Mouse (Mus musculus) cortical plate, adult 2 months (tissue): ENCODE results near the gene St6galnac6.

Experiments
- CTCF ChIP-seq: fragments of 200-500 bp; IDR thresholded peaks from 2 replicates; pipeline ENCODE4 v1.5.1; 2011; ENCODE audit warnings: mild to moderate bottlenecking, control low read depth, low read length; ENCODE audit not compliant: insufficient read depth; ENCODE audit errors: extremely low read depth
- POLR2A ChIP-seq: fragments of 200-500 bp; IDR thresholded peaks from 2 replicates; pipeline ENCODE4 v1.6.1; 2011; ENCODE audit warnings: mild to moderate bottlenecking, low read length, control low read depth; ENCODE audit not compliant: insufficient read depth; ENCODE audit errors: extremely low read depth

GRCm38 (mm10) chr2:32574901-32575585, 24.5 kb upstream of the St6galnac6 start:
- TF ChIP-seq CTCF (peak; percentile 79), POLR2A (no peak)
